Mouse (Mus musculus) embryonic fibroblast, embryonic 13.5 days (primary cell): ENCODE measurements at regions not wholly inside any gene's neighbourhood (a gene's known extent, or its start where the extent isn't known, plus 50 kb on each side); places are given as distances from the start of the nearest gene placed in this dataset.

Experiments
- CTCF ChIP-seq: IDR thresholded peaks from 2 replicates; pipeline ENCODE4 v1.5.1; 2011; ENCODE audit warnings: mild to moderate bottlenecking, control low read depth, low read length, moderate library complexity, borderline replicate concordance; ENCODE audit not compliant: insufficient read depth
- POLR2A ChIP-seq: IDR thresholded peaks from 2 replicates; pipeline ENCODE4 v1.6.1; 2011; ENCODE audit warnings: low read depth, mild to moderate bottlenecking, control low read depth, low read length, moderate library complexity

DNA sequence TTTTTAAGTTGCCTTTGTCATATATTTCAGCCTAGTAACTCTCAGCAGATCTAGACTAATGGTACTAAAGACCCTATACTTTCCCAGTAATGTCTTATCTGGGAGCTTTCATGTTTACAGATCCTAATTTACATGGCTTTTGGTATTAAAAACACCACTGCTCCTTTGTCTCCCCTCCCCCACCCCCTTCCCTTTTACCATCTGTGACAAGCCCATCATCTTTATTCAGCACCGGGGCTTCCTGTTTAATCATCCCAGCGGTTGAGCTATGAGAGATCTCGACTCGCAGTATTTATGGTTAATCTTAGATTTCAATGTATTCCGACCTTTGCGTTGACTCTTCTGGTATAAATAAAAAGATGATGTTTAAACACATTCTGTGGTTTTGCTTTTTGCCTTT, 244.6 kb downstream of the Gm11077 start:
- TF ChIP-seq CTCF (no peak), POLR2A (no peak)
